Mouse (Mus musculus): ENCODE measurements at regions not wholly inside any gene's neighbourhood (a gene's known extent, or its start where the extent isn't known, plus 50 kb on each side); places are given as distances from the start of the nearest gene placed in this dataset.

DNA sequence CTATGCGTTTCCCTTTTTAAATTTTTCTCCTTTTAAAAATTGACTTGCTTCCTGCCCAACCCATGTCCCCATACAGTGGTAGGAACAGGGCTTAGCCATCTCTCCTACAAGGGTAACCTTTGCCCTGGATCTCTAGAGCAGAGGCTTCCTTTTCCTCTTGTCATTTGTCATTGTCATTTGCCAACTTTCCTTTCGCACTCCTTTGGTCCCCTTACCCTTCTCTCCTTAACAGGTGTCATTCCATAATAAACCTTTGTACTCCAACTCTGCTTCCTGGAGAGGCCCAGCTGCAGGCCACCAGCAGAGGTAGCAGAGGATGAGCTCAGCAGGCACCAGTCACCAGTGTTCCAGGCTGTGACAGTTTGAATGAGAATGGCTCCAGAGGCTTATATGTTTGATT lies 347.4 kb upstream of the Id2 start:
- no peak for DNase-seq

DNA sequence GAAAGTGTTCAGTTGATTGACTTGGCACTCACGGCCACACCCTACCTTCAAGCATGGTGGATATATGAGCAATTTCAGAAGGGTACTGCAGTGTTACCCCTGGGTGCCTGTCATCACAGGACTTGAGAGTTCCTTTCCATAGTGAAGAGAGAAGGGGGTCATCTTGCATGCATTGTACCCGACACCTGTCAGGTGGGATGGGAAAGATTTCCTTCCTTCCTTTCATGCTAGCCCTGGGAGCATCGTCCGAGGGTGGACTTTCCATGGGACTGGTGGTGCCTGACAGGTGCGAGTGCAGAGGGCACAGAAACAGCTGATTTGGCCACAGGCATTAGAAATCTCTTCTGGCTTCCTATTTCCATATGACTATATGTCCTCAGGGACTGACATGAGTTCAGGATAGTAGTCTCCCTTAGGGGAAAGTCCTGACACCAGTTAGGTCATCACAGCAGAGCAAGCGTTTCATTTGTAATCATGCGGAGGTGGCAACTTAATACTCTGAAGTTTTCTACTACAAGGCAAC lies 342.1 kb upstream of the Id2 start:
- DNase-seq = no peak

DNA sequence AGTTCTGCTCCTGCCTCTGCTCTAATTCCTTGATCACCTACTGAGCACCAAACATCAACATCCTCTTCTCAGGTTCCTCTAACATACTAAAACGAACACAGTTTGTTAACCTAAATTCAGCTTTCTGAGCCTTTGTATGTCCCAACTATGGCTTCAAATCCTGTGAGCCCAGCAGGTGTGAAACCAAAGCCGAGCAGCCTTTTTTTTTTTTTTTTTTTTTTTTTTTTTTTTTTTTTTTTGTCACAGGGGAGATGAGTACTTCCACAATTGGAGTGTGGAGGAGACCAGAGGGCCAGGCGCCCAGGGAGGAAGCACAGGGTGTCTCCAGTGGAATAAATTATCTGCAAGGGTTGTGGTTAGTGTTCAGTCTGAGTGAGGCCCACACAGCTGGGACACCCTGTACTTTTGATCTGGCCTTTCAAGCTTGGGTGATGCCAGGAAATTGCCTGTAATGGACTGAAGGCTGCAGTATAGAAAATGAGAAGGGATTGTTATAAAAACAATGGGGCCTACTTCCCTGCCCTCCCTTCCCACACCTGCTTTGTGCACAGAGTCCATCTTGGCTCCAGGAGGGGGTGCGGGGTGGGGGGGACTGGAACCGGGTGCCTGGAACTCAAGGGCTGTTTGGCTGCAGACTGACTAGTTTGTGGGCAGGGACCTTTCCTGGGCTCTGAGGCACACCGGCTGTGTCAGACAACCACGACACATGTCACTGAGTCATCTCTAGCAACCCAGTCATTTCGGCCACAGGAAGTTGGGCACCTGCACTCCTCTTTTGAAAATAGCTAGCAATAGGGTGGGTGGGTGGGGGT lies 341.5 kb upstream of the Id2 start:
- peak; percentile 39 to 52 for DNase-seq

DNA sequence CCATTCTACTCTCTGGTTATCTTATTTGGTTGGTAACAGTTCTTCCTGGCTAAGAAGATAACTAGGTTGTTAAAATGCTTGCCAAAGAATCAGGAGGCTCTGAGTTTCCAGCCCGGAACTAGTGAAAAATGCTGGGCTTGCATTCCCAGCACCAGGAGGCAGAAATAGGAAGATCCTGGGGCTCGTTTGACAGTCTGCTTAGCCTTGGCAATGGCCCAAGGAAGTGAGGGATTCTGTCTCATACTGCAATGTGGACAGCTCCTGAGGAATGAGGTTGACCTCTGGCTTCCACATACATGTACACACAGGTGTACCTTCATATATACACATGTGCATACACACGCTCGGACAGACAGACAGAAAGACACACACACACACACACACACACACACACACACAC lies 340.6 kb upstream of the Id2 start:
- DNase-seq = peak; percentile 39 to 45

- no peak for DNase-seq
Observed at GRCm38 (mm10) chr12:25436220-25436911, 339.4 kb upstream of the Id2 start.

DNA sequence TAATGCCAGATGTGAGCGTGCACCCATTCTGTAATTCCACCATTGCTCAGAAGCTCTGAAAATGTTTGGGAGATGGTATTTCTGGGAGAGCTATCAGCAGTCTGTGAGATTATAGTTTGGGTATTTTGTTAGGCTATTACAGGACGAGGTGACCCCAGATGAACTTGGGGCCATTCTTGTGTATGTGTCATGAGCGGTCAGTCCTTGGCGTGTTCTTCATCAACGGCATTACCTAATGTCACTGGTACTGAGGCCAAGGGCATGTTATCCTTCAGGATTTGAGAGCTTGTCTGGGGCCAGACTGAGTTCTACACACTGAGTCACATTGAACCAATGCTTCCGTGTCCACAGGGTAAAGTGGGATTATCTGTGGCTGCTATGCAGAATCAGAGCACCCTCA lies 335.9 kb upstream of the Id2 start:
- DNase-seq = no peak

DNA sequence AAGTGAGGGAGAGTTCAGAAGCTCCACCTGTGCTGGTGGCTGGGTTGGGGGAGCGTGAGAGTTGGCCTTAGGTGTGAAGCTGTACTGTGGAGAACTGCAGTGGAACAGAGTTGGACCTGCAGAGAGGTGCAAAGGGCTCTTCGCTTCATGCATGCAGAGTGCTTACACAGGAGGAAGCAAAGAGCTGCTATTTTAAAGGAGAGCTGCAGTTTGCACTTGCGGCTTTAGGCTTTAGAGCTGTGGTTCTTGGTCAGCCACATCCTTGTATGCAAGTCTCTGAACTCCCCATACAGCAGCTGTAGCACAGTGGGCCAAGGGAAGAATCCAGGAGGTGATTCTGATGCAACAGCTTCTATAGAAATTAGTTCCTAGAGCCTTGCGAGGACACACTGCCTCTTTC lies 334.0 kb upstream of the Id2 start:
- DNase-seq = no peak

DNA sequence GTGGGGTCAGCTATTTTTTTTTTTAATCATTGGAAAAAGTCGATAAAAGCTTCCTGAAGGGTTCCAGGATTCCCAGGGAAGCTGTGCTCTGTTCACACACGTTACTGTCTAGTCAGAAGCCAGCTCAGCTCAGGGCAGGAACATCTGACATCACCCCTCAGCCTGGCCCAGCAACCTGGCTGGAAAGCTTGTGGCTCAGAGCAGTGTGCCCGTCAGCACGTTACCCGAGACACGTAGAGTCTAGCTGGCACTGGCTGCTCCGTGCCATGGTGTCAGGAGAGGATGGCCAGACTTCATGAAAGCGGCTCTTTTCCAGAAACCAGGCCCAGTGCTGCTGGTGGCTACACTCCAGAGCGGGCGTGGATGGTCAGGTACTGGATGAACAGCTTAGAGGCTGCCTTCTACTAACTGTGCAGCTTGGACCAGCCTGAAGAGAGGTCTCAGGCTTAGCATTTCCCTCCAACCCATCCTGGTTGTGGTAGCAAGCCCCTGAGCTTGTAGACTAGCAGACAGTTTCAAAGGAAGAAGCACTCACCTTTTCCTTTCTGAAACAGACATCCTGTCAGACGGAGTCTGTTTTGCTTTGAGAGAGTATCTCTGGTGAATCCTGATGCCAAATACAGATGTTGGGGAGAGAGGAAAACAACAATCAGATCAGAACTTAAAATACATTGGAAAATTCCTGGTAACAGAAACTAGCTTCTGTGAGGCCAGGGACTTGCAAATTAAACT lies 331.1 kb upstream of the Id2 start:
- no peak for DNase-seq

DNA sequence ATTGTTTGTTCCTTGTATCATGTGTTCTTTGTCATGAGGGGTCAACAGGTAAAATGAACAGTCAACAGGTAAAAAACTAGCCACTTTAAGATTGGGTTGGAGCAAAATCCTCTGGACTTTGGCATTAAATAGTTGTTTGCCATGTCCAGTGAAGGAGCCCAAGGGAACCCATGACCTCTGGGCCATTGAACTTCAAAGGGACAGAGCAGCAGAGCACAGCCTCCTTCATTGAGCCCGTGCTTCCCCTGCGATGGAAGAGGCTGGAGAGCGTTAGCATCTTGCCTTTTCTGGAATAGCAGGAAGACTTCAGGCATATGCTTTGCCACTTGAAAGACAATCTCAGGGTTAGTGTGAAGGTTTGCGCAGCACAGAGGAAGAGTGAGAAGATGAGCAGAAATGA lies 320.4 kb upstream of the Id2 start:
- DNase-seq = no peak

GRCm38 (mm10) chr12:25416571-25416970 lies 319.6 kb upstream of the Id2 start:
- DNase-seq = no peak

GRCm38 (mm10) chr12:25415641-25416040 lies 318.7 kb upstream of the Id2 start:
- DNase-seq = peak in 1 of 2 experiments; percentile 17

GRCm38 (mm10) chr12:25415232-25415631 lies 318.3 kb upstream of the Id2 start:
- DNase-seq = peak; percentile 61 to 70

DNA sequence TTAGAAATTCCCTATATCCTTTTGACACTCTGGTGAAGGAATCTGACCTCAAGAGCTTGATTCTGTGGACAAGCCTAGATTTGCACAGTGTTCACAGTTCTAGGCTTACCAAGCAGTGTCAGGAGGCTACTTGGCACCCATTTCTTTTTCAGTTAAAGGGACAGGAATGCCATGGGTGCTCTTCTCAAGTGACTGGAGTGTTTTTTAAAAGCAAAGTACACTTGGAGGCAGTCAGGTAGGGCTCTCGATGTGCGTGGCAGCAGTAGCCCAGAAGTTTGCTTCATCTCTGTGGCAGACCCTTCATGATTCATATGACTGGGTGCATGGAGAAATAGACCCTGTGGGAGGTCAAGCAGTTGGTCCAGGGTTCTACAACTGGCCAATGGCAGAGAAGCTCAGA lies 310.4 kb upstream of the Id2 start:
- no peak for DNase-seq

DNA sequence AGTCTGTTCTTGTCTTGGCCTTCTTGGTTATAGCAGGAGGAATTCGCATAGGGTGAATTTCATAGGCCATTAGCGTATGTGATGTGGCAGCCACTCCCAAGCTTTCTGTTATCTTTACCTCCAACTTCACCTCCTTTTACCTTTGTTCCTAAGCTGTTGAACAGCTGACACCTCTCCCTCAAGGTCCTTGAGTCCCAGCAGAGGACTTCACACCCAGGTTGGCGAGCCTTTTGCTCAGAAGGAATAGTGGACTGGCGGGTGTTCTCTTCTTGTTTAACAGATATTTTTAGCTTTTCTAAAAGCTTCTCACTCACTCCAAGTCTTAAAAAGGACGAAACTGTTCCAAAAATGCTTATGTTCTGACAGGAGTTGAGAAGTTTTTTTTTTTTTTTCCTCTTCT lies 303.4 kb upstream of the Id2 start:
- no peak for DNase-seq

DNA sequence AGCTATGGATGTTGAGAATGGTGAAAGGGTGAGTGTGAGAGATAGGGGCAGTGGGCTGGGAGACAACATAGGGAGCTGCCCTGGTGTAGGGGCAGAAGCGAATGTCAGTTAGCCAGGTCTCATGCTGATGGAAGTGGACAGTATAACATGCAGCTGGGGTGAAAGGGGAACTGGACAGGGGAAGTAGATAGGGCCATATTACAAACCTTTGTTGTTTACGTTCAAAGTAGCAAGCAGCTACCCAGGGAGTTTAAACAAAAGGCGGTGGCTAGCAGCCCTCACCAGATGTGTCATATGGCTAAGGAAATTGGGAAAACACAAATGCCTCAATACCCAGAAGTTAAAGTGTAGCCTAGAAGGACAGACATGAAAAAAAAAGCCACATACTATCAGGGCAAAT lies 301.8 kb upstream of the Id2 start:
- no peak for DNase-seq

DNA sequence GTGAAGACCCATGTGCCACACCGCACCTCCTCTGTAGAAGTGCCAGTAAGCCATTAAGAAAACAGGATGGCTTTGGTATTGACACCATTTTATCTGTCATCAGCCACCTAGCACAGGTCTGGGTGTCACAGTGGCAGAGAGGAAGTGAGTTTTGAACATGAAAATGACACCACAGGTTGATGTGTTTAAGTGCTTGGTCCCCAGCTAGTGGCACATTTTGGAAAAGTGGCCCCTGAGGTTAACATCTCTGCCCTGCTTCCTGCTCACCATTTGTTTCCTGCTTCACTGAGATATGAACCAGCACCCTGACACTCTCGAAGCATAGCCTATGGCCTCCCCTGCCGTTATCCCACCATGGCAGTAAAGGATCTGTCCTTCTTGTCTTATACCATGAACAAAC lies 297.4 kb upstream of the Id2 start:
- no peak for DNase-seq

- peak in 1 of 2 experiments; percentile 15 for DNase-seq
Observed at GRCm38 (mm10) chr12:25393501-25393900, 296.6 kb upstream of the Id2 start.

DNA sequence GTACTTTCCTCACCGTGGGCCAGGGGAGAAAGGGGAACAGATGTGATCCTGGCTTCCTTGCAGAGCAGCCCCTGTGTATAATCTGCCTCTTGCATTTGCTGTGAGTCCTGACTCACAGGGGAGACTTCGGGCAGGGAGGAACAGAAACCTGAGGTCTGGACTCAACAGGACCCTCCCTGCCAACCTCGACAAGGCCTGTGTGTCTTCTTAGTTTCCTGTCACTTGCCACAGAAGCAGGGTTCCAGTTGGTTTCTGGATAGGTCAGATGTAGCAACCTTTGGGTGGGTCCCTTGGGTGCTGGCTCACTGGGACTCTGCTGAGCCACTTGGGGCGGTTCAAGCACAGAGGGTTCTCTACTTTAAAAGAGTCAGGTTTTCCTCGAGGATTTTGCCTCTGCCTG lies 292.3 kb upstream of the Id2 start:
- DNase-seq = no peak

GRCm38 (mm10) chr12:25387791-25388280 lies 290.9 kb upstream of the Id2 start:
- DNase-seq = no peak

DNA sequence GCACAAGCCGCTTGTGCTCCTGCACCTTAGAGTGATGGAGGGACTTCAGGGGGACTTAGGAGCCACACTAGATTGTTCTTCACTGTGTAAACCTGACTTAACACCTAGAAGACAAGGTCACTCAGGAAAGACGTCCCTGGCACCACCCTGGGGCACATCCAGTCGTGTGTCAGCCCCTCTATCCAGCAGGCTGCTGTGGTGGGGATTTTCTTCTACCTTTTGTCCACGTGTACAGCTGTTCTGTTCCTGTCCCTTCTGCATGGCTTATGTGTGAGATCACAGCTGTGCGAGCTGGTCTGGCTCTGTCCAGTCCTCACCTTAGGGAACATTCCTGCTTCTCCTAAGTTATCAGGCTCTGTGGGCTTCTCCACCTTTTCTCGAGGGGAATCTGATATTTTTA lies 286.0 kb upstream of the Id2 start:
- DNase-seq = no peak

DNA sequence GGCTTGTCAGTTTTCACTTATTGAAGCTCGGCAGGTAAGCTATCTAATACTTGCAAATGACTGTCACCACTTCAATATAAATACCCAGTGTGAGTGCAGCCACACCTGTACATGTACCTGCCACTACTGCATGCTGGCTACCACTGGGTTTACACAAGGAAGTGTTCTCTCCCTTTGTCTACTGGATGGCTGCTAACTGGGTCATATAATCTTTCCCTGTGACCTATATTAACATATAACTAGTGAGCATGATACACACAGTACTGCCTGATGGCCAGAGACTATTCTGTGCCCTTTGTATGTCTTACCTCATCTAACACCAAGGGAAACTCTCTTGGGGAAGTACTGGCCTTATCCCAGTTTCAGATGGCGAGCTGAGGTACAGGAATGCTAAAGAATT lies 285.5 kb upstream of the Id2 start:
- DNase-seq = no peak

GRCm38 (mm10) chr12:25381619-25382018 lies 284.7 kb upstream of the Id2 start:
- DNase-seq = peak; percentile 16 to 32

DNA sequence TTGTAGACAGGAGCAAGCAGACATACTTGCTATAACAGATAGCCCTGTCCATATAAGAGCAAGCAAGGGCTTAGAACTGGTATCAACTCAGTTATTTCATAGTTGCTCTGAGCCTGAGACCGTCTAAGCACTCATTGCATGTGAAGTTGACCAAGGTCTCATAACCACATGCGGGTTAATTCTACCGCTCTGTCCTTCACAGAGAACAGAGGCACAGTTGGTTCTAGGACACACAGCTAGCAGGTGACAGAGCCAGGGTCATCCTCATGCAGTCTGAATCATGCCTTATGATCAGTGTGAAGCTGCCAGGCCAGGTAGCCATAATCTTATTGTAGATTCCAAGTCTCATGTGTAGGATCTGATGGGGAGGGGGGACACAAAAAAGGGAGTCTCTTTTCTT lies 283.1 kb upstream of the Id2 start:
- DNase-seq = no peak
